Mouse (Mus musculus): ENCODE measurements around the gene Izumo1.
A peak's percentile ranks its signal among the peaks of the same experiment; 100 is the strongest.

The Izumo1 gene

GRCm38 (mm10) chr7:45619592-45619991, 2.0 kb upstream of the Izumo1 start:
- no peak for DNase-seq

GRCm38 (mm10) chr7:45623507-45623906, 1.9 kb downstream of the Izumo1 start:
- DNase-seq = no peak

GRCm38 (mm10) chr7:45624718-45625117, 3.1 kb downstream of the Izumo1 start:
- no peak for DNase-seq

GRCm38 (mm10) chr7:45625481-45625880, 3.9 kb downstream of the Izumo1 start:
- DNase-seq = no peak

- no peak for DNase-seq
Measured at GRCm38 (mm10) chr7:45626571-45627076, 5.0 kb downstream of the Izumo1 start.

- DNase-seq = no peak
Measured at GRCm38 (mm10) chr7:45627261-45627660, 5.7 kb downstream of the Izumo1 start, which contains the start of gene Rasip1. Gene Rasip1 (plus strand): TSS chr7:45627488.

GRCm38 (mm10) chr7:45628364-45629294, 7.0 kb downstream of the Izumo1 start:
- DNase-seq = peak; percentile 84

GRCm38 (mm10) chr7:45630064-45630907, 8.7 kb downstream of the Izumo1 start:
- no peak for DNase-seq

- DNase-seq = no peak
Measured at GRCm38 (mm10) chr7:45632499-45632898, 10.9 kb downstream of the Izumo1 start.

- DNase-seq = no peak
Measured at GRCm38 (mm10) chr7:45634946-45635681, 13.5 kb downstream of the Izumo1 start.

- DNase-seq = no peak
Measured at GRCm38 (mm10) chr7:45635711-45636688, 14.4 kb downstream of the Izumo1 start.

GRCm38 (mm10) chr7:45637710-45638109, 16.1 kb downstream of the Izumo1 start:
- DNase-seq = no peak

GRCm38 (mm10) chr7:45638623-45639401, 17.2 kb downstream of the Izumo1 start:
- peak; percentile 99 for DNase-seq

- DNase-seq = no peak
Measured at GRCm38 (mm10) chr7:45639561-45640027, 18.0 kb downstream of the Izumo1 start, which contains the start of gene Mamstr. Gene Mamstr (plus strand): TSS chr7:45639977.

GRCm38 (mm10) chr7:45640191-45640957, 18.8 kb downstream of the Izumo1 start:
- DNase-seq = no peak

GRCm38 (mm10) chr7:45641391-45642040, 19.9 kb downstream of the Izumo1 start:
- no peak for DNase-seq

GRCm38 (mm10) chr7:45642083-45642482, 20.5 kb downstream of the Izumo1 start:
- no peak for DNase-seq

- no peak for DNase-seq
Measured at GRCm38 (mm10) chr7:45642503-45643255, 21.1 kb downstream of the Izumo1 start.

Measured in right cerebral cortex, adult 18-20 months (tissue).